Mouse (Mus musculus) neutrophil, adult 5-6 weeks (primary cell): Measurements from ENCODE around the gene Gjb1. TPM values are rescaled to one million over a fixed set of nuclear protein-coding genes. Genes with fewer than 3 reads are reported as not detected.
A peak's percentile ranks its signal among the peaks of the same experiment; 100 is the strongest.

Experiments
- ATAC-seq: fragments of 151-379, 151-347 bp; 2 replicates; pipeline ENCODE4 v1.8.0; 2017; ENCODE audit warnings: mild to moderate bottlenecking, moderate TSS enrichment; ENCODE audit not compliant: insufficient number of reproducible peaks, poor library complexity, low FRiP score, severe bottlenecking; ENCODE audit errors: extremely low read depth
- total RNA-seq: library from RNA; stranded (forward); fragments of 200-1000 nt; gene quantifications from 2 replicates; pipeline ENCODE4 v1.2.3, GENCODE M21; 2017

Gjb1 gene
- total RNA-seq, 1 experiment from 2014 or later = not detected

GRCm38 (mm10) chrX:101388866-101389537 lies 12.8 kb downstream of the Gjb1 start:
- no peak for ATAC-seq

GRCm38 (mm10) chrX:101394341-101394740 lies 18.2 kb downstream of the Gjb1 start:
- no peak for ATAC-seq

- no peak for ATAC-seq
Measured at GRCm38 (mm10) chrX:101396459-101396858, 20.3 kb downstream of the Gjb1 start.

GRCm38 (mm10) chrX:101418946-101419724 lies 43.0 kb downstream of the Gjb1 start:
- 0 out of 2 replicates have a peak, but pooled peaks have one; percentile 33 for ATAC-seq

- peak; percentile 83 for ATAC-seq
Measured at GRCm38 (mm10) chrX:101419725-101420699, 43.8 kb downstream of the Gjb1 start.

GRCm38 (mm10) chrX:101420700-101421095 lies 44.5 kb downstream of the Gjb1 start, which contains the start of gene Zmym3:
Gene Zmym3 (minus strand): TSS chrX:101420849.
- no peak for ATAC-seq

GRCm38 (mm10) chrX:101423462-101423861 lies 47.3 kb downstream of the Gjb1 start:
- ATAC-seq = no peak

GRCm38 (mm10) chrX:101427774-101428173 lies 51.6 kb downstream of the Gjb1 start:
- ATAC-seq = no peak

- no peak; the same call in 1 of the 2 replicates for ATAC-seq
Measured at GRCm38 (mm10) chrX:101428785-101429141, 52.6 kb downstream of the Gjb1 start.

- ATAC-seq = peak; percentile 96
Measured at GRCm38 (mm10) chrX:101429142-101429949, 53.2 kb downstream of the Gjb1 start, which contains the start of gene Nono. Gene Nono (plus strand): TSS chrX:101429318.

GRCm38 (mm10) chrX:101429976-101430375 lies 53.8 kb downstream of the Gjb1 start:
- ATAC-seq = no peak

Other genes starting within 250 kb of the Gjb1 start
- 21.5 and 30.0 TPM in 2 replicates for gene Snx12, start 153.8 kb upstream of the Gjb1 start, total RNA-seq
- 28.5 and 28.7 TPM in 2 replicates for gene Foxo4, start 121.8 kb upstream of the Gjb1 start, total RNA-seq
- 20.3 and 21.4 TPM in 2 replicates for gene Gm614, start 112.4 kb upstream of the Gjb1 start, total RNA-seq
- gene Il2rg, start 108.1 kb upstream of the Gjb1 start, total RNA-seq = 229 and 259 TPM in 2 replicates
- gene Gm20489, start 107.4 kb upstream of the Gjb1 start, total RNA-seq = not detected in 2 replicates
- 91.4 and 117 TPM in 2 replicates for gene Med12, start 102.3 kb upstream of the Gjb1 start, total RNA-seq
- gene Nlgn3, start 77.2 kb upstream of the Gjb1 start, total RNA-seq = not detected in 2 replicates
- 24.4 and 26.3 TPM in 2 replicates for gene Zmym3, start 44.5 kb downstream of the Gjb1 start, total RNA-seq
- 305 and 325 TPM in 2 replicates for gene Nono, start 52.9 kb downstream of the Gjb1 start, total RNA-seq
- 3.3 and 8.8 TPM in 2 replicates for gene Itgb1bp2, start 72.7 kb downstream of the Gjb1 start, total RNA-seq
- gene Taf1, start 156.4 kb downstream of the Gjb1 start, total RNA-seq = 70.5 and 76.2 TPM in 2 replicates